Mouse (Mus musculus): ENCODE results near the gene Zfp784.

DNA sequence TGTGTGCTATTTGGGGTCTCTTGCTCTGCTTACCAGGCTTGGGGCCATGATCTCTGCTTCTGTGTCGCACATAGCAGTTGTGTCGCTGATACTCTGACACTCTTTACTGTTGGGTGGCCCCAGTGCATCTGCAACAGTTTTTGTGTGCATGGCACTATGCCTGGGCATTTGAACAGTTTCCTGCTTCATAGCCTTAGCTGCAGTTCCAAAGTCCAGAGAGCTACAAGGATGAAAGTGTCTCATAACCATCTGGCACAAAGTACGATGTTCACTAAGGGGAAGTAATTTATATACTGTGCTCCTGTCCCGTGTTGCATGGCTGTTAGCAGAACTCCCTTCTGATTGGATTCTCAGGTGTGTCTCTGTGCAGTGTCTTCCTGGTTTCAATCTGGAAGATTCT lies 49.6 kb upstream of the Zfp784 start:
- no peak for TF ChIP-seq CTCF (IDR thresholded peaks at IDR 0.05; ENCODE audit: extremely low read depth, insufficient read length, insufficient replicate concordance, low read depth, low read length)
- no peak for TF ChIP-seq POLR2A (IDR thresholded peaks at IDR 0.05; ENCODE audit: low read depth, low read length)
